Mouse (Mus musculus): ENCODE results near the gene Slc35f6.

- TF ChIP-seq POLR2A (IDR thresholded peaks at IDR 0.05; ENCODE audit: insufficient read length, low read depth) (no peak), MAX (IDR thresholded peaks at IDR 0.05; ENCODE audit: low read depth) (no peak), REST (IDR thresholded peaks at IDR 0.05; ENCODE audit: insufficient read depth, insufficient read length) (no peak), TCF12 (IDR thresholded peaks at IDR 0.05; ENCODE audit: insufficient read depth, poor library complexity, severe bottlenecking) (no peak), MYOD1 (IDR thresholded peaks at IDR 0.05; ENCODE audit: control insufficient read depth in 1 of 3, insufficient read length in 2 of 3, low read depth in 2 of 3) (no peak)
Measured at GRCm38 (mm10) chr5:30619211-30619610, 28.5 kb upstream of the Slc35f6 start.
